Mouse (Mus musculus) heart, adult 10 weeks (tissue): ENCODE measurements around the gene Crybg1. TPM values are rescaled to one million over a fixed set of nuclear protein-coding genes. Genes with fewer than 3 reads are reported as not detected.

ENCODE experiments used
- polyA plus RNA-seq: library from polyadenylated mRNA; stranded (reverse); fragments of 350-450 nt; fragmentation: Illumina TruSeq; extraction: RNeasy Lipid Tissue Mini Kit (QIAGEN cat#74804); gene quantifications from one replicate; pipeline ENCODE4 v1.2.3, GENCODE M21; 2014; ENCODE audit warnings: low read depth, low replicate concordance

Gene Crybg1
- polyA plus RNA-seq, result 1.8 TPM

DNA sequence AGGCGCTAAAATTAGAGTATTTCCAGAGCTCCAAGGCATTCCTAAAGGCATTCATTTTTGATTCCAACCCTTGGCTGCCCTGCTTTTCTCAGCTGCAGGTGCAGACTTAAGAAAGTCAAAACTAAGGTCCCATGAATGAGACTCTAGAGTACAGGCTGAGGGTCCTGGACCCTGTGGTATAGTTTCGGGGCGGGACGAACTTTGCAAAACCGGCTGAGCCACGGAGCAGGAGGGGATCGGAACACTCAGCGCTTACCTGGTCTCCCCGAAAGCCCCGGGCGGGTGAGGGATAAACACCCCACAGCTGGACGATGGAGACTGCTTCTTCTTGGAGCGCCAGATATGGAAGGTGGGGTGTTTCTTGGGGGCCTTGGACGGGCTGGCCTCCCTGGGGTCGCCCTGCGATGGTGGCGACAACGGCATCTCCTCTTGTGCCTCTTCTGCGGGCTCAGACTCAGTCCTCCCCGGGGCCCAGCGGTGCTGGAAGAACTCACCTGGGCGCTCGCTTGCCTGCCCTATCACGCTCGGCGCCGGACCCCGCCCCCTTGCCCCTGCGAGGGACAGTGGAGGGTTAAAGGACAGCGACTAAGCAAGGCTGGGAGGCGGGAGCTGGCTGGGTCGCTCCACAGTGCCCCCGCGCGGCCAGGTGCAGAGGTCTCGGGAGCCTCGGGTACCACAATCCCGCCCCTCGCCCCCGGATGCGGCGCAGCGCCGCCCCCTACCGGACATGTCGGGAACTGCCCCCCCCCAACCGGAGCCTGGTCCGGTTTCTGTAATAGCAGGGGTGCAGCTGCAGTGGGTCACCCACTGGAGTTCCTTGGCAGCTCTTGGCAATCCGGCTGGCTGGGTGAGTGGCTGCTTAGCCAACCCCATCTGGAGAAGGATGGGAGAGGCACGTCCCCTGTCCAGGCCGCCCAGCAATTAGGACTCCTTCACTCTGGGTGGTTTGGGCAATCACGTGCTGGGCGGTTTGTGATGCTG, at the start of gene Crybg1:
Gene Crybg1 (minus strand): TSS at position 517 of the 981 bp plus-strand sequence.

DNA sequence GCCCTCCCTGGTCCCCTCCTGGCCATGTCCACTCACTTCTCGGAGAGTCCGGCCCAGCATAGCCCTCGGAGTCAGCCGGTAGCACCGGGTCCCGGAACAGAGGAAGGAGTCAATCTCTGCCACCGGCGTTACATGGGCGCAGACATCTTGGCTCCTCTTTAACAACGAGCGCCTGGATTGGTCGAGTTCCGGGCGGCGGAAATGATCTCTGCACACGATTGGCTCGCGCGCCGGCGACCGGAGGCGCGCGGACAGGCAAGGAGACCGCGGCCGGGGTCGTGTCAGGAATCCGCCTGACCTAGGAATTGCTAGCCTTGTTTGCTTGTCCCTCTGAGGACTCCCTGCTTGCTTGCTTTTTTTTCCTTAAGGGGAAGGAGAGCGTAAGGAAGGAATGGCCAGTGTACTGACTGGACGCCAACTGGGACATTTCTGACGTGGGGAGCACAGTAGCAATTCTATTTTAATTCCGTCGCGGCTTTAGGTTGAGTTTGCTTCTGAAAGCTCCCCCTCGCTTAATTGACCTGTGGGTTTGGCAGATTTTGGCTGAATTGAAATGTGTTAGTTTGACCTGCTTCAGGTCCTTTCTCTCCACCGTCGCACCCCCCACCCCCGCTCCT, 247.0 kb downstream of the Crybg1 start, which contains the start of the genes Qrsl1 and Rtn4ip1:
Gene Qrsl1 (minus strand): TSS at position 168 of the 617 bp plus-strand sequence.
Gene Rtn4ip1 (plus strand): TSS at position 230 of the 617 bp plus-strand sequence.

Other genes starting within 250 kb of the Crybg1 start
- gene Qrsl1, start 247.1 kb downstream of the Crybg1 start, polyA plus RNA-seq, result 38.4 TPM
- gene Rtn4ip1, start 247.0 kb downstream of the Crybg1 start, polyA plus RNA-seq, result 60.2 TPM
- gene Atg5, start 119.5 kb upstream of the Crybg1 start, polyA plus RNA-seq, result 16.7 TPM